Mouse (Mus musculus): ENCODE results near the gene Rtn4rl2.
A peak's percentile ranks its signal among the peaks of the same experiment; 100 is the strongest.
"Not testable (repeated sequence)": the region's sequence is repeated elsewhere in the genome, so short reads cannot be mapped to it uniquely, and the experiment has no call there.

Gene Rtn4rl2

GRCm38 (mm10) chr2:84886234-84886731 is at the start of gene Rtn4rl2:
Rtn4rl2 (minus strand) TSS chr2:84886710.
- DNase-seq (ENCODE audit: low read depth, low spot score), result no peak

- DNase-seq (ENCODE audit: low read depth, low spot score), result no peak
Observed at GRCm38 (mm10) chr2:84935065-84935464, 48.6 kb upstream of the Rtn4rl2 start.

- DNase-seq (ENCODE audit: low read depth, low spot score), result no peak
Observed at GRCm38 (mm10) chr2:84934649-84935007, 48.1 kb upstream of the Rtn4rl2 start.

GRCm38 (mm10) chr2:84933992-84934648 is 47.6 kb upstream of the Rtn4rl2 start:
- DNase-seq (ENCODE audit: low read depth, low spot score), result no peak

- no peak for DNase-seq (ENCODE audit: low read depth, low spot score)
Observed at GRCm38 (mm10) chr2:84930186-84930585, 43.7 kb upstream of the Rtn4rl2 start.

GRCm38 (mm10) chr2:84919601-84920108 is 33.1 kb upstream of the Rtn4rl2 start:
- peak; percentile 86 for DNase-seq (ENCODE audit: low read depth, low spot score)

GRCm38 (mm10) chr2:84918188-84918587 is 31.7 kb upstream of the Rtn4rl2 start:
- no peak for DNase-seq (ENCODE audit: low read depth, low spot score)

GRCm38 (mm10) chr2:84916548-84917320 is 30.2 kb upstream of the Rtn4rl2 start:
- no peak for DNase-seq (ENCODE audit: low read depth, low spot score)

- no peak for DNase-seq (ENCODE audit: low read depth, low spot score)
Observed at GRCm38 (mm10) chr2:84915330-84915729, 28.8 kb upstream of the Rtn4rl2 start.

- no peak for DNase-seq (ENCODE audit: low read depth, low spot score)
Observed at GRCm38 (mm10) chr2:84913881-84914280, 27.4 kb upstream of the Rtn4rl2 start.

- peak; percentile 57 for DNase-seq (ENCODE audit: low read depth, low spot score)
Observed at GRCm38 (mm10) chr2:84912722-84913121, 26.2 kb upstream of the Rtn4rl2 start.

GRCm38 (mm10) chr2:84896686-84897085 is 10.2 kb upstream of the Rtn4rl2 start:
- DNase-seq (ENCODE audit: low read depth, low spot score), result not testable (repeated sequence)

- DNase-seq (ENCODE audit: low read depth, low spot score), result no peak
Observed at GRCm38 (mm10) chr2:84895495-84896198, 9.1 kb upstream of the Rtn4rl2 start.

GRCm38 (mm10) chr2:84893359-84893758 is 6.8 kb upstream of the Rtn4rl2 start:
- DNase-seq (ENCODE audit: low read depth, low spot score), result no peak

GRCm38 (mm10) chr2:84890045-84890340 is 3.5 kb upstream of the Rtn4rl2 start:
- peak; percentile 92 for DNase-seq (ENCODE audit: low read depth, low spot score)

- peak; percentile 50 for DNase-seq (ENCODE audit: low read depth, low spot score)
Observed at GRCm38 (mm10) chr2:84889316-84890044, 3.0 kb upstream of the Rtn4rl2 start.

- DNase-seq (ENCODE audit: low read depth, low spot score), result peak; percentile 94
Observed at GRCm38 (mm10) chr2:84888657-84889315, 2.3 kb upstream of the Rtn4rl2 start.

GRCm38 (mm10) chr2:84887411-84888271 is 1.1 kb upstream of the Rtn4rl2 start:
- DNase-seq (ENCODE audit: low read depth, low spot score), result peak; percentile 58

- DNase-seq (ENCODE audit: low read depth, low spot score), result no peak
Observed at GRCm38 (mm10) chr2:84886821-84887281, 341 bp upstream of the Rtn4rl2 start.

Measured in 3T3-L1 (cell line).